Mouse (Mus musculus) C2C12 (cell line): ENCODE results near the gene Rgs6. TPM values are rescaled to one million over a fixed set of nuclear protein-coding genes. Genes with fewer than 3 reads are reported as not detected.

Experiments
- H3K27me3 ChIP-seq: one replicate; pipeline ENCODE4 v1.6.1; 2011; ENCODE audit not compliant: control insufficient read depth, insufficient read depth, insufficient read length
- H3K36me3 ChIP-seq: one replicate; pipeline ENCODE4 v1.6.1; 2011; ENCODE audit not compliant: control insufficient read depth, insufficient read depth
- H3K4me3 ChIP-seq: one replicate; pipeline ENCODE4 v1.5.1; 2011; ENCODE audit warnings: mild to moderate bottlenecking, control low read depth; ENCODE audit not compliant: poor library complexity, insufficient read depth, severe bottlenecking
- H3K79me2 ChIP-seq: one replicate; pipeline ENCODE4 v1.6.1; 2011; ENCODE audit not compliant: control insufficient read depth, insufficient read depth
- H3K79me3 ChIP-seq: one replicate; pipeline ENCODE4 v1.6.1; 2011; ENCODE audit warnings: low read depth, control low read depth
- H3ac ChIP-seq: one replicate; pipeline ENCODE3; 2011; ENCODE audit warnings: low read depth; ENCODE audit not compliant: control insufficient read depth, insufficient read length
- CEBPB ChIP-seq: IDR thresholded peaks from one replicate; pipeline ENCODE4 v1.6.1; 2011; ENCODE audit warnings: low read depth, mild to moderate bottlenecking, control low read depth, moderate library complexity
- CTCF ChIP-seq: IDR thresholded peaks from one replicate; pipeline ENCODE4 v1.5.1; 2011; ENCODE audit not compliant: control insufficient read depth, insufficient read depth, insufficient read length
- FOSL1 ChIP-seq: IDR thresholded peaks from one replicate; pipeline ENCODE4 v1.8.0; 2011; ENCODE audit warnings: mild to moderate bottlenecking, low read length; ENCODE audit not compliant: poor library complexity, insufficient read depth, severe bottlenecking
- MAX ChIP-seq: IDR thresholded peaks from one replicate; pipeline ENCODE4 v1.6.1; 2011; ENCODE audit warnings: mild to moderate bottlenecking, control low read depth
- MYOD1 ChIP-seq: IDR thresholded peaks from one replicate; pipeline ENCODE4 v1.6.1; 2011; ENCODE audit warnings: low read depth; ENCODE audit not compliant: control insufficient read depth, insufficient read length
- MYOG ChIP-seq: IDR thresholded peaks from one replicate; pipeline ENCODE4 v1.6.1; 2011; ENCODE audit not compliant: control insufficient read depth, insufficient read length; ENCODE audit errors: extremely low read depth
- USF1 ChIP-seq: IDR thresholded peaks from one replicate; pipeline ENCODE4 v1.6.1; 2011; ENCODE audit warnings: low read depth, mild to moderate bottlenecking, control low read depth, moderate library complexity
- polyA plus RNA-seq: library from polyadenylated mRNA; unstranded; fragments of >200 nt; fragmentation: generic; extraction: Trizol; gene quantifications from one replicate; pipeline ENCODE4 v1.2.1, GENCODE M21; 2012; ENCODE audit warnings: missing spikeins

Rgs6 gene
- polyA plus RNA-seq, 1 experiment, result not detected

GRCm38 (mm10) chr12:82612769-82613660, 24.9 kb downstream of the Rgs6 start:
- Histone ChIP-seq H3K79me3 (no peaks in the 10 kb centered on the region), H3K27me3 (peaks cover 14% of the 10 kb centered on the region), H3K36me3 (no peaks in the 10 kb centered on the region), H3K4me3 (no peak overlapping the region), H3ac (no peak overlapping the region), H3K79me2 (no peaks in the 10 kb centered on the region)
- TF ChIP-seq USF1 (no peak), FOSL1 (no peak), CEBPB (no peak), CTCF (no peak), MAX (no peak)

DNA sequence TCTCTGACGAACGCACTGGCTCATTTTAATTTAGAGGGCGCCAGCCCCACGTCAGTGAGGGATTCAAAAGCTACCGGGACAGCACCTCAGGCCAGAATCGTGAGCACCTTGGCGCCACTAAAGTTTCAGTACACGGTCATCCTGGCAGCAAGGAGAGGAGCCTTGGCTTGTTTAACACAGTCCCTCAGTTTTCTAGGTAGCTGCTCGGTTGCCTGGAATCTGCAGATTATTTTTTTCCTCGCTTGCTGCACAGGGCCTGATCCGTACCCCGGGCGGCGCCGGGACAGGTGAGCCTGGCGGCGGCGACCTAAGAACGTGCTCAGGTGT, 28.4 kb downstream of the Rgs6 start:
- Histone ChIP-seq H3K79me2 (no peaks in the 10 kb centered on the region), H3K79me3 (no peaks in the 10 kb centered on the region), H3K4me3 (no peak overlapping the region), H3K27me3 (peaks cover 14% of the 10 kb centered on the region), H3ac (no peak overlapping the region), H3K36me3 (no peaks in the 10 kb centered on the region)
- no peak for TF ChIP-seq MYOG
- TF ChIP-seq USF1, result no peak
- TF ChIP-seq CTCF, result no peak
- no peak for TF ChIP-seq MAX
- no peak for TF ChIP-seq CEBPB
- TF ChIP-seq MYOD1, result no peak
- no peak for TF ChIP-seq FOSL1

- Histone ChIP-seq H3K27me3 (peaks cover 14% of the 10 kb centered on the region), H3ac (no peak overlapping the region), H3K79me3 (no peaks in the 10 kb centered on the region), H3K79me2 (no peaks in the 10 kb centered on the region), H3K4me3 (no peak overlapping the region), H3K36me3 (no peaks in the 10 kb centered on the region)
- TF ChIP-seq MAX (no peak), FOSL1 (no peak), CTCF (no peak), USF1 (no peak)
Observed at GRCm38 (mm10) chr12:82616813-82617681, 29.0 kb downstream of the Rgs6 start.

DNA sequence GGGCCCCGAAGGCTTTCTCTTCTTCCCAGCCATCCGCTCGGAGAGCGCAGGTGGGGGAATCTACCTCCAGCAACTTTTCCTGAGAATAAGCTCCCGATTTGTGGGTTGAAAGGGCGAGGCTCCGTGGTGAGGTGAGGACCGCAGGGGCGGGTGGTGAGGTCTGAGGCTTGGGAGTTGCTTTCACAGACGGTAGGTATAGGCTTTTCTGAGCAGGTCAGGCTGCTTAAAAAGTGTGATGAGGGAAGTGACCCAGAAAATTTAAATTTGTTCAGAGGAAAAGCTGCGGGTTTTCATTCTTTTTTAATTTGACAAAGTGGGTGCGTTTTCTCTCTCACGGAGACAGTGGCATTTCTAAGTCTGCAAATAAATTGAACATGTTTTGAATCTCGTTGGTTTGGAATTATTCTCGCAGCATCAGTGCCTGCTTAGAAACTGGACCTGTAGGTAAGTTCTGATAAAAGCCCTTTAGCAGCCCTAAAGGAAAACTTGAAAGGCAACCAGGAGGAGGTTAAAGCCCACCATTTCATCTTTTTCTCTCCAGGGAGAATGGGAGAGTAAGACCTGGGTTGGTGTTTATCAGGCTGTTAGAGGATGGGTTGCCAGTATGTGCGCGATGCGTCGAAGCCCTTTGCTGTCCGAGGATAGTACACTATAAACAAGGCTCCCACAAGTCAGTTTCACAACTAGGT, 29.7 kb downstream of the Rgs6 start:
- no peak for TF ChIP-seq FOSL1
- no peak for TF ChIP-seq CTCF
- no peak for TF ChIP-seq MYOG
- TF ChIP-seq MYOD1, result no peak
- TF ChIP-seq MAX, result no peak
- TF ChIP-seq USF1, result no peak
- no peak for TF ChIP-seq CEBPB
- no peak overlapping the region for H3K4me3 ChIP-seq
- H3K79me3 ChIP-seq, result no peaks in the 10 kb centered on the region
- H3ac ChIP-seq, result no peak overlapping the region
- H3K36me3 ChIP-seq, result no peaks in the 10 kb centered on the region
- H3K79me2 ChIP-seq, result no peaks in the 10 kb centered on the region
- peaks cover 14% of the 10 kb centered on the region for H3K27me3 ChIP-seq

DNA sequence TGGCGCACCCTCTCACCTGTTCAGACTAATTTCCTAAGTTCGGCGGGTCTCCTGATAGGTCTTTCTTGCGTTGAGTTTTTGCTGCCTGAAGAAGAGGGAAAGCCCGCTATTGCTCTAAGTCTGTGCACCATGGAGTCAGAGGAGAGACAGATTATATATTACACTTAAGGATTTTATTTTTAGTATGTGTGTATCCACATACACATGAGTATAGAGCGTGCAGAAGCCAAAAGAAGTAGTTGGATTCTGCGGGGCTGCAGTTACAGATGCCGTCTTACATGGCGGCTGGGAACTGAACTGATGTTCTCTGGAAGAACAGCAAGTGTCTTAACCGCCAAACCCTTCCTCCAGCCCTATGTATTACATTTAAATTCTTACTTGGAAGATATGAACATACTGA, 52.3 kb downstream of the Rgs6 start:
- H3K36me3 ChIP-seq, result no peaks in the 10 kb centered on the region
- no peak overlapping the region for H3K4me3 ChIP-seq
- H3K79me2 ChIP-seq, result no peaks in the 10 kb centered on the region
- no peaks in the 10 kb centered on the region for H3K79me3 ChIP-seq
- no peak for TF ChIP-seq CTCF
- no peak for TF ChIP-seq USF1
- TF ChIP-seq MAX, result no peak
- TF ChIP-seq FOSL1, result no peak
- TF ChIP-seq CEBPB, result no peak
- TF ChIP-seq MYOG, result no peak
- TF ChIP-seq MYOD1, result no peak
- no peak overlapping the region for H3ac ChIP-seq
- no peaks in the 10 kb centered on the region for H3K27me3 ChIP-seq
